Mouse (Mus musculus): ENCODE results near the gene Slc7a6.
A peak's percentile ranks its signal among the peaks of the same experiment; 100 is the strongest.

The Slc7a6 gene

DNA sequence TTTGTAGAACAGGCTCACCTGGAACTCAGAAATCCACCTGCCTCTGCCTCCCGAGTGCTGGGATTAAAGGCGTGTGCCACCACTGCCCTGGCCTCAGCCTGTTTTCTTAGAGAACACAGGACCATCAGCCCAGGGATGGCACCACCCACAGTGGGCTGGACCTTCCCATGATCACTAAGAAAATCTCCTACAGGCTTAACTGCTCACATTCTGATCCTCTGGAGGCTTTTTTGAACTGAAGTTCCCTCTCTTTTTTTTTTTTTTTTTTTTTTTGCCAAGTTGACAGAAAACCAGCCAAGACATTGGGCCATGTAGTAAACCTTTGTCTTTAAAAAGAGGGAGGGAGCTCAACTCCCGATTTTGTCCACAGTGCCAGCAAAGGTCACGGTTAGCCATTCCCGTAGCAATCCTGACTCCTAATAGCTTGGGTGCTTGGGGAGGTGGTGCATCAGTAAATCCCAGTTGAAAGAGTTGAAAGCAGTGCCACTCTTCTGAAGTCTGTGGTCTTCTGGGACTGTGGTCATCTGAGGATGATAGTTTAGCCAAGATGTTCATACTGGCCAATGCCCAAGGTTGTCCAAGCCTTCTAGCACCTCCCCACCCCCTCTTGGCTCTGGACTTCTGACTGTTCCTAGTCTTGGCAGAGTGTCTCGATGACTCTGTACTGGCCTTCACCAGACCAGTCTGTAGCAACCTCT is 20.6 kb upstream of the Slc7a6 start:
- Histone ChIP-seq H3K27me3 (ENCODE audit: insufficient read depth, low read length) (peaks cover 3% of the 10 kb centered on the region; the same call in 1 of the 2 replicates), H3K9me3 (ENCODE audit: low read length) (no peaks in the 10 kb centered on the region), H3K4me3 (replicated peaks; ENCODE audit: low read length) (no peak overlapping the region), H3K36me3 (ENCODE audit: insufficient read depth, low read length) (peaks cover 10% of the 10 kb centered on the region), H3K4me1 (replicated peaks; ENCODE audit: low read depth, low read length) (peaks cover 23% of the 10 kb centered on the region)
- TF ChIP-seq CTCF (conservative IDR thresholded peaks at IDR 0.05; ENCODE audit: low read length) (no peak), POU5F1 (IDR thresholded peaks at IDR 0.05; ENCODE audit: borderline replicate concordance, low read length) (no peak), NANOG (IDR thresholded peaks at IDR 0.05; ENCODE audit: borderline replicate concordance, low read length) (no peak)

DNA sequence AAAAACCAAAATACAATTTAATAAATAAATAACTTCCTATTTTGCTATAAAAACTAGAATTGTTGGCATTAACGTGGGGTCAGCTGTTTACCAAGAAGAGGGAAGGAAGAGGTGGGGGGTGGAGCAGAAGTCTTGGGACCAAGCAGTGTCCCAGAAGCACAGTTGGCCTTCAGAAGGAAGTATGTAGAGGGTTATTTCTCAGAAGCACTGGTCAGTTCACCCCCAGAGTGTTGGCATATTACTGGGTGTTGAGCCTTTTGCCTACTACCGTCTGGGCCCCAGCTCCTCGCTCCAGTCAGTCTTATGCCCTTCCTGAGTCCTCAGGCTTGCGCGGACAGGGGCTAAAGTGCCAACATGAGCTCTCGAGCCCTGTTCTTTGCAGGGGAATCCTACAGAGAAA is 19.6 kb upstream of the Slc7a6 start:
- Histone ChIP-seq H3K4me3 (replicated peaks; ENCODE audit: low read length) (no peak overlapping the region), H3K36me3 (ENCODE audit: insufficient read depth, low read length) (peaks cover 19% of the 10 kb centered on the region), H3K9me3 (ENCODE audit: low read length) (no peaks in the 10 kb centered on the region), H3K27me3 (ENCODE audit: insufficient read depth, low read length) (peaks cover 3% of the 10 kb centered on the region; the same call in 1 of the 2 replicates), H3K4me1 (replicated peaks; ENCODE audit: low read depth, low read length) (peaks cover 29% of the 10 kb centered on the region)
- TF ChIP-seq NANOG (IDR thresholded peaks at IDR 0.05; ENCODE audit: borderline replicate concordance, low read length) (no peak), POU5F1 (IDR thresholded peaks at IDR 0.05; ENCODE audit: borderline replicate concordance, low read length) (no peak), CTCF (conservative IDR thresholded peaks at IDR 0.05; ENCODE audit: low read length) (no peak)

DNA sequence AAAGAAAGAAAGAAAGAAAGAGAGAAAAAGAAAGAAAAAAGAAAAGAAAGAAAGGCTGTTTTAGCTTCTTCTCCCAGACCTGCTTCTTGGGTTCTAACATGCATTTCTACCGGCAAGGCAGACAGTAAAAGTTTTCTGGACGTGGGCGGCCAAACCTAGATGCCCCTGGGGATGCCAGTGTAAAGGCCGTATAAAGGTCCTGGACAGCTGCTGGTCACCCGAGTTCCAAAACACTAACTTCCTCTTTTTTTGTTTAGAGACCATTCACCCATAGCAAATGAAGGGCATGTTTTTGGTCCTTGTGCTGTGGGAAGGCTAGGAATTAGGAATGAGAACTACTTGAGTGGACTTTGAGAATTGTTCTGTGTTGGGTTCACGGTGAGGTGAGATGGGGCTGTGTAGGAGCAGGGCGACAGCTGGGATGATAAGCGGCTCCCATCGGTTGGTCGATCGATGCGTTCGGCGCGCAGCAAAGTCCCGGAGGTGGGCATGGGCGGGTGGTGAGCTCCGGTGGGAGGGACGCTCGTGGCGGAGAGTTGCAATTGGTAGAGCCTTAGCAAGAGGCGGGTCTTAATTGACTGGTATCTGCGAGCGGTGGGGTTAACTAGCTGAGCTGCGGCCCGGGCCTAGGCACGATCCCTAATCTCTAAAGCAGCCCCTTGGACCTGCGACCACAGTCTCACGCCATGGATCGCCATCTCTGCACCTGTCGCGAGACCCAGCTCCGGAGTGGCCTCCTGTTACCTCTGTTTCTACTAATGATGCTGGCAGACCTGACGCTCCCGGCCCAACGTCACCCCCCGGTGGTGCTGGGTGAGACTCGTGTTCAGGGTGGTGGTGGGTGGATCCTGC is 18.6 kb upstream of the Slc7a6 start, which contains the start of gene Pla2g15:
TSS of gene Pla2g15 (plus strand) at position 599 of the 852 bp plus-strand sequence.
- no peak for TF ChIP-seq POU5F1 (IDR thresholded peaks at IDR 0.05; ENCODE audit: borderline replicate concordance, low read length)
- no peak for TF ChIP-seq CTCF (conservative IDR thresholded peaks at IDR 0.05; ENCODE audit: low read length)
- no peak for TF ChIP-seq NANOG (IDR thresholded peaks at IDR 0.05; ENCODE audit: borderline replicate concordance, low read length)
- H3K27me3 ChIP-seq (ENCODE audit: insufficient read depth, low read length): no peaks in the 10 kb centered on the region
- H3K4me1 ChIP-seq (replicated peaks; ENCODE audit: low read depth, low read length): peaks cover 29% of the 10 kb centered on the region
- H3K4me3 ChIP-seq (replicated peaks; ENCODE audit: low read length): peak within 1 kb of the TSS; percentile 90
- H3K36me3 ChIP-seq (ENCODE audit: insufficient read depth, low read length): peaks cover 28% of the 10 kb centered on the region
- H3K9me3 ChIP-seq (ENCODE audit: low read length): no peaks in the 10 kb centered on the region

- no peak for TF ChIP-seq NANOG (IDR thresholded peaks at IDR 0.05; ENCODE audit: borderline replicate concordance, low read length)
- no peak for TF ChIP-seq CTCF (conservative IDR thresholded peaks at IDR 0.05; ENCODE audit: low read length)
- no peak for TF ChIP-seq POU5F1 (IDR thresholded peaks at IDR 0.05; ENCODE audit: borderline replicate concordance, low read length)
Measured at GRCm38 (mm10) chr8:106150653-106151000, 18.0 kb upstream of the Slc7a6 start.

GRCm38 (mm10) chr8:106151041-106151440 is 17.6 kb upstream of the Slc7a6 start:
- H3K9me3 ChIP-seq (ENCODE audit: low read length): no peaks in the 10 kb centered on the region
- H3K4me3 ChIP-seq (replicated peaks; ENCODE audit: low read length): peak overlapping the region; percentile 90
- peaks cover 38% of the 10 kb centered on the region for H3K36me3 ChIP-seq (ENCODE audit: insufficient read depth, low read length)
- H3K27me3 ChIP-seq (ENCODE audit: insufficient read depth, low read length): no peaks in the 10 kb centered on the region
- H3K4me1 ChIP-seq (replicated peaks; ENCODE audit: low read depth, low read length): peaks cover 29% of the 10 kb centered on the region
- no peak for TF ChIP-seq NANOG (IDR thresholded peaks at IDR 0.05; ENCODE audit: borderline replicate concordance, low read length)
- no peak for TF ChIP-seq POU5F1 (IDR thresholded peaks at IDR 0.05; ENCODE audit: borderline replicate concordance, low read length)
- no peak for TF ChIP-seq CTCF (conservative IDR thresholded peaks at IDR 0.05; ENCODE audit: low read length)

More at GRCm38 (mm10) chr8:106150653-106151000, 18.0 kb upstream of the Slc7a6 start:
- H3K36me3 ChIP-seq (ENCODE audit: insufficient read depth, low read length): peaks cover 34% of the 10 kb centered on the region
- peaks cover 29% of the 10 kb centered on the region for H3K4me1 ChIP-seq (replicated peaks; ENCODE audit: low read depth, low read length)
- H3K4me3 ChIP-seq (replicated peaks; ENCODE audit: low read length): peak overlapping the region; percentile 90
- H3K27me3 ChIP-seq (ENCODE audit: insufficient read depth, low read length): no peaks in the 10 kb centered on the region
- H3K9me3 ChIP-seq (ENCODE audit: low read length): no peaks in the 10 kb centered on the region

- no peak for TF ChIP-seq CTCF (conservative IDR thresholded peaks at IDR 0.05; ENCODE audit: low read length)
- no peak for TF ChIP-seq POU5F1 (IDR thresholded peaks at IDR 0.05; ENCODE audit: borderline replicate concordance, low read length)
- TF ChIP-seq NANOG (IDR thresholded peaks at IDR 0.05; ENCODE audit: borderline replicate concordance, low read length): no peak
- no peaks in the 10 kb centered on the region for H3K27me3 ChIP-seq (ENCODE audit: insufficient read depth, low read length)
- peaks cover 29% of the 10 kb centered on the region for H3K4me1 ChIP-seq (replicated peaks; ENCODE audit: low read depth, low read length)
- H3K9me3 ChIP-seq (ENCODE audit: low read length): no peaks in the 10 kb centered on the region
- no peak overlapping the region for H3K4me3 ChIP-seq (replicated peaks; ENCODE audit: low read length)
- H3K36me3 ChIP-seq (ENCODE audit: insufficient read depth, low read length): peaks cover 47% of the 10 kb centered on the region
Measured at GRCm38 (mm10) chr8:106152876-106153275, 15.8 kb upstream of the Slc7a6 start.

GRCm38 (mm10) chr8:106157419-106157818 is 11.2 kb upstream of the Slc7a6 start:
- no peaks in the 10 kb centered on the region for H3K27me3 ChIP-seq (ENCODE audit: insufficient read depth, low read length)
- peaks cover 50% of the 10 kb centered on the region for H3K4me1 ChIP-seq (replicated peaks; ENCODE audit: low read depth, low read length)
- H3K4me3 ChIP-seq (replicated peaks; ENCODE audit: low read length): no peak overlapping the region
- H3K36me3 ChIP-seq (ENCODE audit: insufficient read depth, low read length): peaks cover 71% of the 10 kb centered on the region
- no peak for TF ChIP-seq NANOG (IDR thresholded peaks at IDR 0.05; ENCODE audit: borderline replicate concordance, low read length)
- no peak for TF ChIP-seq POU5F1 (IDR thresholded peaks at IDR 0.05; ENCODE audit: borderline replicate concordance, low read length)
- TF ChIP-seq CTCF (conservative IDR thresholded peaks at IDR 0.05; ENCODE audit: low read length): no peak
- no peaks in the 10 kb centered on the region for H3K9me3 ChIP-seq (ENCODE audit: low read length)

DNA sequence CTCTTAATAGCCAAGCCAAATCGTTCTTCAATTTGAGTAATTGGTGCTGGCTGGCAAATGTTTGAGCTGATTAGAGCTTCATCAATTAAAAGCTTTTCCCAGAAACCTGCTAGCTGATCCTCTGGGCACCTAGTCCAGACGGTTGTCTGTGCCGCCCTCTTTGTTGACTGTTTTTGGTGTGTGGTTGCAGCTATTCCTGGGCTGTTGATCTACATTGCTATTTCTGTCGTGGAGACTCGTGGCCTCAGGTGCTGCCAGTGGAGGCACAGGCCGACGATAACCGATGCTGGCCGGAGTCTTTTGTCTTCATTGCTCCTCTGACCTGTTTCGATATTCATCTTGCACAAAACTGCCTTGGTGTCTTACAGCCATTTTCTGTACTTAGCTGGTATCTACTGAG is 10.3 kb upstream of the Slc7a6 start:
- peaks cover 52% of the 10 kb centered on the region for H3K4me1 ChIP-seq (replicated peaks; ENCODE audit: low read depth, low read length)
- H3K9me3 ChIP-seq (ENCODE audit: low read length): no peaks in the 10 kb centered on the region
- H3K4me3 ChIP-seq (replicated peaks; ENCODE audit: low read length): no peak overlapping the region
- TF ChIP-seq POU5F1 (IDR thresholded peaks at IDR 0.05; ENCODE audit: borderline replicate concordance, low read length): no peak
- H3K27me3 ChIP-seq (ENCODE audit: insufficient read depth, low read length): no peaks in the 10 kb centered on the region
- peaks cover 72% of the 10 kb centered on the region for H3K36me3 ChIP-seq (ENCODE audit: insufficient read depth, low read length)
